Mouse (Mus musculus): ENCODE data around the gene Lce1k.
"Not testable (repeated sequence)": the region's sequence is repeated elsewhere in the genome, so short reads cannot be mapped to it uniquely, and the experiment has no call there.

Lce1k gene

DNA sequence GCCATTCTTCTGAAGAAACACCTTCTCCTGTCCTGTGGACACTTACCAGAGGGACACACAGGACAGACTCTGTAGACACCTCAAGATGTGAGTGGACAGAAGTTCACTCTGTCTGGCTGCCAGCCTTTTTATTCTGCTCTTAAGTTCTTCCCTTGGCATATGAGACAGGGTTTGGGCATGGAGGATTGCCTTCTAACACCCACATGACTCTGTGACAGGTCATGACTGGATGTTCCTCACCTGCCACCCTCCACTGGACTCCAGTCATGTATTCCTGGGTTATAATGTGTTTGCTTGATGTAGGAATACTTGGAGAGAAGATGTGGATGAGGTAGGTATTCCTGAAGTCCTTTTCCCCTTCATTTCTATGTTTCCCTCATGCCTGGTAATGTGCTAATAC lies at the start of gene Lce1k:
Gene Lce1k (minus strand): TSS at position 101 of the 400 bp plus-strand sequence.
- DNase-seq (ENCODE audit: low spot score) = no peak

DNA sequence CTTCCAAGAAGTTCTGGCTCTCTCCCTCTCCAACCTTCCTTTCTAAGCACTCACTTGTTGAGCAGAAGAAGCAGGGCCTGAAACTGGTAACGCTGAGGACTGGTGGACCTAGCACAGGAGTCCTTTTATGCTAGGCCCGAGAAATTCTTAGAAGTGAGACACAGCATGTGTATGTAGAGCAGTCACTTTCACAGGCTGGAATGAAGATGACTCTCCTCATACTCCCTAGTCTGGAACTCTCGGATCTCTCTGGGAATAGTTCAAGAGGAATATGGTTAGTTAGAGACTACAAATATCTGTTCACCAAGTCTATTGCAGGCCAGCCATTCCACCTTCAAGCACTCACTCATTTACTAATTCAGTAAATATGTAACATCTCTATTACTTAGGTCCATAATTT lies 43.5 kb upstream of the Lce1k start, which contains the start of gene Lce1l:
Gene Lce1l (minus strand): TSS at position 101 of the 400 bp plus-strand sequence.
- DNase-seq (ENCODE audit: low spot score) = no peak

GRCm38 (mm10) chr3:92827108-92827507 lies 19.4 kb upstream of the Lce1k start, which contains the start of gene Kprp:
Gene Kprp, minus strand, starts transcription at chr3:92827247.
- DNase-seq (ENCODE audit: low spot score) = no peak

GRCm38 (mm10) chr3:92825808-92826207 lies 18.1 kb upstream of the Lce1k start:
- no peak for DNase-seq (ENCODE audit: low spot score)

GRCm38 (mm10) chr3:92816036-92816435 lies 8.3 kb upstream of the Lce1k start:
- DNase-seq (ENCODE audit: low spot score) = not testable (repeated sequence)

DNA sequence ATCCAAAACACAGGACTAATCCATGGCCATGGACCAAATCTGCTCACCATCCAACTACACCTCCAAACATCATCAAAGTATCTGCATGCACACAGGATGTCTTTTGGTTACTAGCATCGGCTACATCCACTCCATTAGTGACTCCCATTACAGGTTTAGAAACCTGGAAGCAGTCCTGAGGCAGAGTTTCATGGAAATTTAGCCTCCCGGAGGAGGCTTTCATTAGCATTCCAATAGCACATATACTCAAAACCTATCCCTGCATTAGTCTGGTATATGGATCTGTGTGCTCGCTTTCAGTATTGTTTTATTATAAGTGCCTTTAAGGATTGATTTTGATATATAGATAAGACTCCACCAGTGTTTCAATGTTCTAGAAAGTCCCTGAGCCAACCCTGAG lies 7.9 kb upstream of the Lce1k start:
- DNase-seq (ENCODE audit: low spot score) = no peak

- no peak for DNase-seq (ENCODE audit: low spot score)
Measured at GRCm38 (mm10) chr3:92790414-92790813, 17.3 kb downstream of the Lce1k start, which contains the start of gene Lce1j. Gene Lce1j, minus strand, starts transcription at chr3:92790514.

DNA sequence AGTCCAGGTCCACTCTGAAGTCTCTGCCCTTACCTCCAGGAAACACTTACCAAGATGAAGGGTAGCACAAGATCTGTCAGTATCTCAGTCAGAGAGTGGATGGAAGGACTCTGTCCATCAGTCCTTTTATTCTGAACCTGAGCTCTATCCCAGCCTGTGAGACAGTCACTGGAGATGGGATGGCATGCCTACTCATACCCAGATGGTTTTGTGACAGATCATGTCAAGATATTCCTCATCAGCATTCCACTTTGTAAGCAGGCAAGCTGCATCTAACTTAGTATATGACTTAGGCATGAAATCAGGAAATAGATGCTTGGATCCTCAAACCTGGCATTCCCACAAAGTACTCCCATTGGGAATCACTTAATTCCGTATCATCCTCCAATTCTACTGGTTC lies 28.9 kb downstream of the Lce1k start, which contains the start of gene Lce1i:
Gene Lce1i (minus strand): TSS at position 101 of the 400 bp plus-strand sequence.
- DNase-seq (ENCODE audit: low spot score) = no peak

DNA sequence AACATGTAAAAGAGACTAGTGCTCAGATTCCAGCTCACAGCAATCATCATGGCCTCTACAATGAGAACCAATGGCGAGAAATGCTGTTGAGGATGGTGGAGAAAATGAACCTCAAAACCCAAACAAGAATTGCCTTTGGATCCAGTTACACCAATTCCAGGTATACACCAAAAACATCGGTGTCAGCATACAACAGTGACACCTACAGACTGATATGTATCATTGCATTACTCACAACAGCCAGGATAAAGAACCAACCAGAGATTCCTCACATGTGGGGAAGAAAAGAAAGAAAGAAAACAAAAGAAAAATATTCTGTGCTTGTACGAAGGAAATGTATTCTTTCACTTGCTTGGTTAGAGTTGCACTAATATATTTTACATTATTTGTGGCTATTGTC lies 36.1 kb downstream of the Lce1k start:
- DNase-seq (ENCODE audit: low spot score) = no peak

DNA sequence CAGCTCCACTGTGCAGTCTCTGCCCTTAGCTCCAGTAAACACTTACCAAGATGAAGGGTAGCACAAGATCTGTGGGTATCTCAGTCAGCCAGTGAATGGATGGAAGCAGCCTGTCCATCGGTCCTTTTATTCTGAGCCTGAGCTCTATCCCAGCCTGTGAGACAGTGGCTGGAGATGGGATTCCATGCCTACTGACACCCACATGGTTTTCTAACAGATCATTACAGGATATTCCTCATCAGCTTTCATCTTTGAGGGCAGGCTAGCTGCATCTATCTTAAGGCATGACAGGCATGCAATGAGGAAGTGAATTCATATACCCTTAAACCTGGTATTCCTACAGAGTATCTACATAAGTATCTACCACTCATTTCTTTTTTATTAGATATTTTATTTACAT lies 42.7 kb downstream of the Lce1k start, which contains the start of gene Lce1h:
Gene Lce1h (minus strand): TSS at position 101 of the 400 bp plus-strand sequence.
- DNase-seq (ENCODE audit: low spot score) = no peak

All from yolk sac, embryonic 10.5 days (tissue).